Mouse (Mus musculus): Measurements from ENCODE around the gene Slc25a54. TPM values are rescaled to one million over a fixed set of nuclear protein-coding genes. Genes with fewer than 3 reads are reported as not detected.

The Slc25a54 gene
- polyA plus RNA-seq, 1 experiment from 2014 or later, result not detected

DNA sequence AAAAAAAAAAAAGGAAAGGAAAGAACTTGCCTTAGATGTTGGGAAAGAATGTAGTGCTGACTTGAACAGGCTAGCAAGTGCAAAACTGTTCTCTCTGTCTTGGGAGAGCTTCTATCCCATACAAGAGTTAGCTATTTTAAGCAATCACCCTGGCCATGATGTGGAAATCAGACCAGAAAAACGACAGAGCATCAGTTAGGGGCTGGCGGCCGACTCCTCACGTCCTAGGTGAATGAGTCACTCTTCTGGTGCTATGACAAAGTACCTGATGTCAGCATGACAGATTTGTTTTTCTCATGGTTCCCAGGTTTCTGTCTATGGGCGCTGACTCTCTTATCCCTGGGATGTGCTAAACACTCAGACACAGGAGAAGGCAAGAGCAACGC lies 28.3 kb upstream of the Slc25a54 start:
- ATAC-seq (no peak), DNase-seq (ENCODE audit: low read depth, low spot score) (no peak)
- in situ Hi-C loops (cut with MboI; ENCODE audit: low pct_unique_long_range_greater_than_20kb), result no loop called here
- POLR2A ChIA-PET, result interaction anchor here (0.9 to 1.1 kb wide), 2 partner anchors 10 to 24 kb away, joined by 3 to 4 read pairs; partner anchors contain the start of gene Fam102b
- CTCF ChIA-PET, result interaction anchor here (2.1 to 4.5 kb wide), 2 partner anchors 11 to 25 kb away, joined by 9 to 25 read pairs; partner anchors contain the start of gene Fam102b
- no peak for TF ChIP-seq CTCF (IDR thresholded peaks at IDR 0.05)
- no peaks in the 10 kb centered on the region for H3K27me3 ChIP-seq

DNA sequence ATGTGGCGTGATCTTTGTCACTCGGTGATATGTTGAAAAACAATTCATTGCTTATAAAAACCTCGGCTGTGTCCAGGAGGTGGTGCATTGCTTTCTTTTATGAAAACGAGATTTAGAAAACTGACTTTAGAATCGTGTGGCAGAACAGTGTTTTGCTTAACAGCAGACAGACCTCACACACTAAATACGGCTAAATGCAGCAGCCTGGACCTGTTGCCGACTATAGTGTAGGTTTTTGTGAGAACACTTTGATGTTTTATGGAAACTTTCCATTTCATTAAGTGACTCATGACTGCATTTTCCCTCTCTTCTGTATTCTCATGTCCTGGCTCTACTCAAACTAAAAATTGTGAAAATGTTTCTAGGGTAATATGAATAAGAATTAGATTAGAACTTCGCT lies 20.4 kb upstream of the Slc25a54 start:
- ATAC-seq (no peak), DNase-seq (ENCODE audit: low read depth, low spot score) (no peak)
- CTCF ChIA-PET, result interaction anchor here (0.9 to 6.4 kb wide), 3 partner anchors 10 to 33 kb away, joined by 3 to 62 read pairs (median 3); partner anchors contain the start of gene Fam102b
- H3K27me3 ChIP-seq, result no peaks in the 10 kb centered on the region
- TF ChIP-seq CTCF (IDR thresholded peaks at IDR 0.05), result no peak
- in situ Hi-C loops (cut with MboI; ENCODE audit: low pct_unique_long_range_greater_than_20kb), result loop anchor here (5.0 to 10.0 kb wide), 2 partner anchors 33 to 365 kb away; partner anchors contain the start of gene Fam102b
- POLR2A ChIA-PET, result no interaction called here

DNA sequence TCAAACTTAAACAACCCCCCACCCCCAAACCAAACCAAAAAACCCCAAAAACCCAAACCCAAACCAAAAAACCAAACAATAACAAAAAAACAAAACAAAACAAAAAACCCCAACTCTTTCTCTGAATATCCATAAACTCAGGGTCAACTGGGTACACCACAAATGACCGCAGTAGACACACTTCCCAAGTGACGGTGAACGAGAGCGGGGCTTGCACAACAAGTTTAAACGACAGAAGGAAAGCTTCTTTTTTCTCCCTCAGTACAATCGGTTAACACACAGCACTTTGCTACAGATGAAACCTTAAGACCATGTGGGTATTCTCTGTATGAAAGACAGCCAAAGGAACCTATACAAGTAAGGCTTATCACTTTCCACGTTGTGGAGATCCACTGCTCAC lies 17.9 kb upstream of the Slc25a54 start:
- in situ Hi-C loops (cut with MboI; ENCODE audit: low pct_unique_long_range_greater_than_20kb), result loop anchor here (5.0 to 10.0 kb wide), 2 partner anchors 35 to 368 kb away; partner anchors contain the start of gene Fam102b
- POLR2A ChIA-PET, result interaction anchor here (1.8 kb wide), 1 partner anchor 36 kb away, joined by 7 read pairs; no protein-coding TSS in a partner anchor
- DNase-seq (ENCODE audit: low read depth, low spot score) (no peak), ATAC-seq (no peak)
- no peak for TF ChIP-seq CTCF (IDR thresholded peaks at IDR 0.05)
- H3K27me3 ChIP-seq, result no peaks in the 10 kb centered on the region
- CTCF ChIA-PET, result interaction anchor here (0.6 to 6.4 kb wide), 12 partner anchors 8 to 429 kb away, joined by 3 to 62 read pairs (median 4); partner anchors contain the start of gene Fam102b

- in situ Hi-C loops (cut with MboI; ENCODE audit: low pct_unique_long_range_greater_than_20kb), result loop anchor here (5.0 to 10.0 kb wide), 2 partner anchors 36 to 368 kb away; partner anchors contain the start of gene Fam102b
- DNase-seq (ENCODE audit: low read depth, low spot score) (peak; percentile 19), ATAC-seq (peak; percentile 65)
- ChIA-PET CTCF (interaction anchor here (0.6 to 6.4 kb wide), 12 partner anchors 9 to 428 kb away, joined by 3 to 62 read pairs (median 4); partner anchors contain the start of gene Fam102b), POLR2A (interaction anchor here (1.8 kb wide), 1 partner anchor 36 kb away, joined by 7 read pairs; no protein-coding TSS in a partner anchor)
- peak; percentile 82 for TF ChIP-seq CTCF (IDR thresholded peaks at IDR 0.05)
- no peaks in the 10 kb centered on the region for H3K27me3 ChIP-seq
Measured at GRCm38 (mm10) chr3:109062989-109063388, 17.3 kb upstream of the Slc25a54 start.

GRCm38 (mm10) chr3:109084418-109084817 lies 4.1 kb downstream of the Slc25a54 start:
- DNase-seq (ENCODE audit: low read depth, low spot score) (no peak), ATAC-seq (no peak)
- H3K27me3 ChIP-seq, result no peaks in the 10 kb centered on the region
- ChIA-PET POLR2A (no interaction called here), CTCF (interaction anchor here (1.5 kb wide), 1 partner anchor 11 kb away, joined by 3 read pairs; no protein-coding TSS in a partner anchor)
- in situ Hi-C loops (cut with MboI; ENCODE audit: low pct_unique_long_range_greater_than_20kb), result no loop called here
- TF ChIP-seq CTCF (IDR thresholded peaks at IDR 0.05), result no peak

GRCm38 (mm10) chr3:109088460-109088859 lies 8.2 kb downstream of the Slc25a54 start:
- no peaks in the 10 kb centered on the region for H3K27me3 ChIP-seq
- in situ Hi-C loops (cut with MboI; ENCODE audit: low pct_unique_long_range_greater_than_20kb), result no loop called here
- ChIA-PET CTCF (interaction anchor here (1.0 to 2.0 kb wide), 2 partner anchors 12 to 25 kb away, joined by 3 to 6 read pairs; no protein-coding TSS in a partner anchor), POLR2A (no interaction called here)
- no peak for ATAC-seq
- no peak for DNase-seq (ENCODE audit: low read depth, low spot score)
- TF ChIP-seq CTCF (IDR thresholded peaks at IDR 0.05), result no peak

GRCm38 (mm10) chr3:109104702-109105101 lies 24.4 kb downstream of the Slc25a54 start:
- in situ Hi-C loops (cut with MboI; ENCODE audit: low pct_unique_long_range_greater_than_20kb), result no loop called here
- ChIA-PET POLR2A (interaction anchor here (0.7 kb wide), 1 partner anchor 14 kb away, joined by 3 read pairs; no protein-coding TSS in a partner anchor), CTCF (interaction anchor here (1.4 kb wide), 1 partner anchor 15 kb away, joined by 4 read pairs; no protein-coding TSS in a partner anchor)
- peaks cover 3% of the 10 kb centered on the region for H3K27me3 ChIP-seq
- ATAC-seq, result no peak
- no peak for DNase-seq (ENCODE audit: low read depth, low spot score)
- no peak for TF ChIP-seq CTCF (IDR thresholded peaks at IDR 0.05)

DNA sequence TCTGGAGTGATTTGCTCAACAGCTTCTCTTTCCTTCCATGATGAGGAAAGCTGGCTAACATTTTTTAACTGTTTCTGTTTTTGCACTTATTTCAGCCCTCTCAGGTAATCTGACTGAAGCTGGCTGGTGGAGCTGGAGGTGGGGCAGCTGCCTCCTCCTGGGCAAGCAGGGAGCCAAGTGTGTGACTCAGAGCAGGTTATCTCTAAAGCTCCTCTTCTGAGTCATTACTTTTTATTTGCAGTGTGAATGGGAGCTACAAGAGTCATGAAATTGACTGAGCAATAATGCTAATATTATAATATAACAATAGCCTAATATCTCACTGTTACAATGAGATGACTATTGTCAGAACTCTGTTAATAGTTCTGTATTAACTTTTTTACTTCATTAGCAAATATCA lies 36.9 kb downstream of the Slc25a54 start:
- CTCF ChIA-PET, result interaction anchor here (1.1 to 1.7 kb wide), 3 partner anchors 8 to 11 kb away, joined by 3 to 4 read pairs (median 3); no protein-coding TSS in a partner anchor
- TF ChIP-seq CTCF (IDR thresholded peaks at IDR 0.05), result no peak
- DNase-seq (ENCODE audit: low read depth, low spot score), result no peak
- POLR2A ChIA-PET, result interaction anchor here (1.7 kb wide), 1 partner anchor 16 kb away, joined by 3 read pairs; no protein-coding TSS in a partner anchor
- no peaks in the 10 kb centered on the region for H3K27me3 ChIP-seq
- in situ Hi-C loops (cut with MboI; ENCODE audit: low pct_unique_long_range_greater_than_20kb), result no loop called here
- no peak for ATAC-seq

DNA sequence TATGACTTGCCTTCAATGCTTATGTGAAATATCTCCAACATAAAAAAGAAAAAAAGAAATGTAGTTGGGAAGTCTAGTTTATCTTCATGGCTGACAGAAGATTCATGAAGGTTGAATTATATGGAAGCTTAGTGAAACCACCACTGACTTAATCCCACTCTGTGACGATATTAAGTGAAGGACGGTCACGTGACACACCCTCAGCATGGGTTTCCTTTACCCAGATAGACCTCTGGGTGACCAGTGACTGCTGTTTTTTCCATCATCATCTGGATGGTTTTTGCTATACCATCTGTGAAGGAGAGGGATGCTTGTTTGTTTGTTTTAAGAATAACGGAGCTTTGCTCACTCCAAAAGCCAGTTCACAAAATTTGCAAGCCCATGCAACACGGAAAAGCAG lies 39.3 kb downstream of the Slc25a54 start:
- ATAC-seq (no peak), DNase-seq (ENCODE audit: low read depth, low spot score) (no peak)
- CTCF ChIA-PET, result interaction anchor here (1.7 to 2.2 kb wide), 2 partner anchors 11 to 14 kb away, joined by 4 to 5 read pairs; no protein-coding TSS in a partner anchor
- no peak for TF ChIP-seq CTCF (IDR thresholded peaks at IDR 0.05)
- POLR2A ChIA-PET, result interaction anchor here (1.1 kb wide), 1 partner anchor 15 kb away, joined by 3 read pairs; no protein-coding TSS in a partner anchor
- in situ Hi-C loops (cut with MboI; ENCODE audit: low pct_unique_long_range_greater_than_20kb), result no loop called here
- no peaks in the 10 kb centered on the region for H3K27me3 ChIP-seq

DNA sequence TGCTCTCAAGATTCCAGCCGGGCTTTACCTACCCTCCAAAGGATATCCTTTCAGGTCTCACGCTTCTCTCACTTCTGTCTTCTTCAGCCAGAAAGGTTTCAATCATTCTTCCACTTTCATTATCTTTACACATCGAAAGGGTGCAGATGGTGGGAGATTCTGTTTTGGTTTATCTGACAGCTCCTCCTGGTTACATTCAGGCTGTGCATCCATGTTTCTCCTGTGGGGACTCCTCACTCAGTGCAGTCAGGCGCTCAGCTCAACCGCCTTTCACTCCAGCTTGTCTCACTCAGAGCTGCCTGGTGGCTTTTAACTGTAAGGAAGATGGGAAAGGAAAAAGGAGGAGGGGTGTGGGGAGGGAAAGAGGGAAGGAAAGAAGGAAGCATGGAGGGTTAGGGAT lies 39.7 kb downstream of the Slc25a54 start:
- ChIA-PET POLR2A (no interaction called here), CTCF (interaction anchor here (1.7 to 2.2 kb wide), 2 partner anchors 11 to 15 kb away, joined by 4 to 5 read pairs; no protein-coding TSS in a partner anchor)
- no peaks in the 10 kb centered on the region for H3K27me3 ChIP-seq
- no peak for ATAC-seq
- DNase-seq (ENCODE audit: low read depth, low spot score), result no peak
- TF ChIP-seq CTCF (IDR thresholded peaks at IDR 0.05), result no peak
- in situ Hi-C loops (cut with MboI; ENCODE audit: low pct_unique_long_range_greater_than_20kb), result no loop called here
